Mouse (Mus musculus): Measurements from ENCODE around the gene Rpusd1. TPM values are rescaled to one million over a fixed set of nuclear protein-coding genes. Genes with fewer than 3 reads are reported as not detected.

Gene Rpusd1
- total RNA-seq (2023) = 5.6 TPM

DNA sequence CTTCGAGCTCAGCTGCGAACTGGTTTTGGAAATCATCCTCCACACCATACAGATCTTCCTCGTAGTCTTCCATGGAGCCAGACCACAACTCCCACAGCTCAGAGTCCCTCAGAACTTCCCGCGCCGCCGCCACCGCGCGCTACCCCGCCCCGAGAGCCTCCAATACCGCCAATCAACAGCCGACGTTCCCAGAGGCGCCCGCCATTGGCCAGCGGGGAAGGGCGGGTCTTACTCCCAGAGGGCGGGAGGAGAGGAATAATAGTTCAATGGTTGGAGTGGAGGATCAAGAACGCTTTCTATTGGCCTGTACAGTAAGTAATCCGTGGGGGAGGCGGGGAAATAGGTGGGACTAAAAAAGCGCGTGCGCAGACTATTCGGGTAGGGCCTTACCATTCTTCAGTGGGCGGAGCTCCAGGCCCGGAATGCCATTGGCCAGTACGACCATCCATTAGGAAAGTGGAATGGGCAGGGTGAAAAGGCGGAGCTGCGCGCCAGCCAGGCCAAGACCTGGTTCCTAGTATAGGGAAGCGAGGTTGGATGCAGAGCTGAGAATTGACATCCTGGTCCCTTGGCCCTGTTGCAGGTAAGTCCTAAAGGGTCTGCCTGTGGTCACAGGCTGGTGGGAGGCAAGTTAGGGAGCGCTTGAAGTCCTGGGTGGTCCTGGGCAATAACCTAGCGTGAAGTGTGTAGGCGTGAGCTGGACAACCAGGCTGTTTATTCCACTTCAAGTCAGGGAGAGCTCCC, at the start of gene Rpusd1, which contains the start of gene Chtf18:
Rpusd1 (plus strand) TSS at position 406 of the 744 bp plus-strand sequence.
Chtf18 (minus strand) TSS at position 155 of the 744 bp plus-strand sequence.

DNA sequence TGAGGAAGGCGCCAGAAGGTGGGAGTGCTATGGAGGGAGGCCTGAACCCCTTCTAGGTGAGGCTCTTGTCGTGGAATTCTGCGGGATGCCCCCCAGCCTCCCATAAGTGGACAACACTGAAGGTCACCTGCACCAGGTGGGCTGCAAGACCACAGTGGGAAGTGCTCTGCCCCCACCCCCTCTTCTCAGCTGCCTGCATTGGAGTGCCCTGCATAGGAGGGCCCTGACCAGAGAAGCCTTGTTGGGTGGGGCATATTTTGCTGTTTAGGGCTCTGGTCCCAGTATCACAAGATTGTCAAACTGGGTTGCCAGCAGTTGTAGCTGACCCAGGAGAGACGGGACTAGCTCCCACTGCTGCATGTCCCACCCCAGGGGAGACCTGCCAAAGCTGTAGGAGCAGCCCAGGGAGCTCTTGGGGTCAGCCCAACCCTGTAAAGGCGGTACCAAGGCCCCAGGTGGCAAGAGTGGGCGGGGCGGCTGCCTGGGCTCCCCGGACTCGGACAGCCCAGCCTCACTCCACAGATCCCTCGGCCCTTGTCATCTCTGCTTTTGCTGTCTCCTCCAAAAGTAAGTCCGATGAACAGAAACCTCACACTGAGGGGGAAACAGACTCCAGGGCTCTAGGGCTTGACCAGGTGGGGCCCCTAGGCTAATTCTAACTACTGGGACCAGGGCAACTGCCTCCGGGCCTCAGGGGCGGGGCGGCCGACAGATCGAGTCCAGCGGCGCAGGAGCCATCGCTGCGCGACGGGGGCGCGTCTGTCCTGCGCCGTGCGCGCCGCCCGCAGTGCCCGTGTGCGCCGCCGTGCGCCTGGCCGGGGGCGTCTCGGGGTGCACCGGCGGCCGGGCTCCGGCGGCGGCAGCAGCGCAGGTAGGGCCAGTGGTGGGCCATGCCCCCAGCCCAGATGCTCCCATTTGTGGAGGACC, 10.5 kb upstream of the Rpusd1 start, which contains the start of gene Gng13:
Gng13 (plus strand) TSS at position 461 of the 927 bp plus-strand sequence.

DNA sequence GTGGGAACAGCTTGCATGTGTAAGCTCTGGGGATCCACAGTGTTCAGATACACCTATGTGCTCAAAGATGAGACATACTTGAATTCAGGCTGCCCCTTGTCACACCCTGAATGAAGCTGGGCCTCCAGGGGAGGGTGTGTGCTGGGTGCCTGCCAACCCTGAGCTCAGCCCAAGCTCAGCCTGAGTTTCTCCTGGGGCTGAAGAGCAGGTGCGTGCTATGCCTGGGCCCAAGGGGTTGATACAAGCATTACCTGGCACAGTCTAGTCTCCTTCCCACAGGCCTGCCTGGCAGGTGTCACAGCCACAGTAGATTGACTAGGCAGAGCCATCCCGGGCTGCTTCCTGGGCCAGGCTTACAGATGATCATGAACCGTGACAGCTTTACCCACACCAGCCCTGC, 8.3 kb downstream of the Rpusd1 start, which contains the start of gene Mslnl:
Mslnl (plus strand) TSS at position 298 of the 400 bp plus-strand sequence.

DNA sequence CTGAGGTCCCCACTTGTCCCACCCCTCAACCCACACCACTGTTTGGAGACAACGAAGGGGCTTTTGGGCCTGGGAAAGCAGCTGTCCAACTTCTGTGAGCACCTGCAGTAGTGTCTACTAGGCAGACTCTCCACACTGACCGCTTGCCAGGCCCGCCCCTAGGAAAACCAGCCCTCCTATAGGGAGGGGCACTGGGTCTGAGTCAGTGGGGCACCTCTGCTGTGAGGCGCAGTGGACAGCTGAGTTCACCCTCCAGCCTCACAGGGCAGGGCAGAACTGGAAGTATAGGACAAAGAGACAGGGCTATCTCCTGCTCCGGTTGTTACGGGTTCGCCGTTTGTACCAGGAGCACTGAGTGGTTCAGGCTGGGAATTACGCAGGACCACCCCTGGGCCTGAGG, 26.8 kb downstream of the Rpusd1 start, which contains the start of gene Msln:
Msln (minus strand) TSS at position 138 of the 400 bp plus-strand sequence.

DNA sequence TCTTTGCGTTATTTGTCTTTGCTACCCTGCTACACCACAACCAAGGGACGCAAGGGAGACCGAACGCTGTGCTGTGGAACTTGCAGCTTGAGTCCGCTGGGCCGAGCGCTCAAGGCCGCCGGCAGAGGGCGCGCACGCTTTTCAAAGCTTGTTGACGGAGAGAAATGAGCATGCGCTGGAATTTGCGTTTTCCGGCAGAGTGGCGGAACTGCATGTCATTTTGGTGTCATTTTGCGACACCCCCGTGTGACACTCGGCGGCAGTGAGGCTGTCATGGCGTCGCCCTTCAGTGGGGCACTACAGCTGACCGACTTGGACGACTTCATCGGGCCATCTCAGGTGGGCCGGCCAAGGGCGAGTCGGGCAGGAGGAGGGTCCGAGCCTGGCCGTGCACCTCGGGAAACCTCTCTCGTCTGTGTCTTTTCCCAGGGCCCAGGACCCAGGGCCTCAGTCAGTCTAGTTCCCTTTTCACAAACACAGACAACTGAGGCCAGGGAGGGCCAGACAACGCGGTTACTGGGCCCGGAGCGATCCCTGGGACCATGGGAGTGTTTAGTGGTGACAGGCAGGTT, 46.2 kb downstream of the Rpusd1 start, which contains the start of gene Narfl:
Narfl (plus strand) TSS at position 228 of the 572 bp plus-strand sequence.

Other genes starting within 250 kb of the Rpusd1 start
- gene Sstr5, start 230.4 kb upstream of the Rpusd1 start, total RNA-seq (2023) = not detected
- 0.30 TPM for gene Sox8, start 157.0 kb upstream of the Rpusd1 start, total RNA-seq (2023)
- gene Lmf1, start 148.6 kb upstream of the Rpusd1 start, total RNA-seq (2023) = 28.7 TPM
- not detected for gene Gng13, start 10.5 kb upstream of the Rpusd1 start, total RNA-seq (2023)
- 7.2 TPM for gene Chtf18, start 251 bp upstream of the Rpusd1 start, total RNA-seq (2023)
- gene Mslnl, start 8.4 kb downstream of the Rpusd1 start, total RNA-seq (2023) = not detected
- 2.0 TPM for gene Msln, start 26.7 kb downstream of the Rpusd1 start, total RNA-seq (2023)
- 18.2 TPM for gene Narfl, start 46.1 kb downstream of the Rpusd1 start, total RNA-seq (2023)
- gene Haghl, start 58.0 kb downstream of the Rpusd1 start, total RNA-seq (2023) = 28.0 TPM
- gene Ccdc78, start 58.9 kb downstream of the Rpusd1 start, total RNA-seq (2023) = not detected
- 56.0 TPM for gene Fam173a, start 65.2 kb downstream of the Rpusd1 start, total RNA-seq (2023)
- not detected for gene AC134908.4, start 68.0 kb downstream of the Rpusd1 start, total RNA-seq (2023)
- gene Metrn, start 69.5 kb downstream of the Rpusd1 start, total RNA-seq (2023) = 22.5 TPM
- gene Fbxl16, start 81.4 kb downstream of the Rpusd1 start, total RNA-seq (2023) = not detected
- 19.9 TPM for gene Wdr24, start 96.0 kb downstream of the Rpusd1 start, total RNA-seq (2023)
- 32.6 TPM for gene Jmjd8, start 101.2 kb downstream of the Rpusd1 start, total RNA-seq (2023)
- 74.2 TPM for gene Stub1, start 105.7 kb downstream of the Rpusd1 start, total RNA-seq (2023)
- 11.7 TPM for gene Rhbdl1, start 109.6 kb downstream of the Rpusd1 start, total RNA-seq (2023)
- gene Gm20683, start 114.1 kb downstream of the Rpusd1 start, total RNA-seq (2023) = 11.6 TPM
- 77.4 TPM for gene Rhot2, start 117.2 kb downstream of the Rpusd1 start, total RNA-seq (2023)
- gene Wdr90, start 133.8 kb downstream of the Rpusd1 start, total RNA-seq (2023) = 28.6 TPM
- 3.6 TPM for gene Mcrip2, start 141.1 kb downstream of the Rpusd1 start, total RNA-seq (2023)
- 29.1 TPM for gene Mettl26, start 147.4 kb downstream of the Rpusd1 start, total RNA-seq (2023)
- gene Wfikkn1, start 153.2 kb downstream of the Rpusd1 start, total RNA-seq (2023) = 9.4 TPM
- 22.2 TPM for gene Rab40c, start 192.1 kb downstream of the Rpusd1 start, total RNA-seq (2023)
- gene Pigq, start 217.3 kb downstream of the Rpusd1 start, total RNA-seq (2023) = 56.0 TPM
- not detected for gene Nhlrc4, start 217.3 kb downstream of the Rpusd1 start, total RNA-seq (2023)
- not detected for gene A930017K11Rik, start 224.9 kb downstream of the Rpusd1 start, total RNA-seq (2023)